Mouse (Mus musculus): Measurements from ENCODE around the gene Rras2.

GRCm38 (mm10) chr7:114065407-114066185 is 52.0 kb downstream of the Rras2 start:
- TF ChIP-seq CTCF (IDR thresholded peaks at IDR 0.05; ENCODE audit: low read depth), result no peak
- TF ChIP-seq EP300 (IDR thresholded peaks at IDR 0.05; ENCODE audit: low read depth), result no peak

All from liver, postnatal 0 days (tissue).